Mouse (Mus musculus): ENCODE data around the gene Fnip2. TPM values are rescaled to one million over a fixed set of nuclear protein-coding genes. Genes with fewer than 3 reads are reported as not detected.
A peak's percentile ranks its signal among the peaks of the same experiment; 100 is the strongest.
"Not testable (repeated sequence)": the region's sequence is repeated elsewhere in the genome, so short reads cannot be mapped to it uniquely, and the experiment has no call there.

The Fnip2 gene
- polyA plus RNA-seq, 1 experiment = 10.2 TPM

DNA sequence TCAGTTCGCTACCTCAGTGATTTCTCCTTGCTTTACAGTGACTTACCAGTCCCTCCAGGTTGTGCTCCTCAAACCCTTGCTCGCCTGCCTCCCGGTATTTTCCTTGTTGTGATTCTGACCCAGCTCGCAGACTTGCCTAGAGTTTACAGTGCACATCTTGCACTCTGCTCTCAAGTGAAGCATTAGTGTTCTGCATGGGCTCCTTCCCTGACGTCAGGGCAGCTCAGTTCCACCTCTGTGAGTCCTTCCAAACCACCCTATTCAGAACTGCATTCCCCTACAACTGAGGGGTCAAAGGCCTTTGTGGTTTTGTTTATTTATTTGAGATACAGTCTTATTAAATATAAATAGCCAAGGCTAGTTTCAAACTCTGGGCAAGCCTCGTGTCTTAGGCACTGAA lies 10.6 kb upstream of the Fnip2 start:
- TF ChIP-seq POLR2A (IDR thresholded peaks at IDR 0.05; ENCODE audit: extremely low read depth, insufficient read depth, low read length) = no peak
- H3K4me3 ChIP-seq (ENCODE audit: insufficient read depth, low read length) = no peak overlapping the region
- no peak overlapping the region for H3K27ac ChIP-seq (ENCODE audit: insufficient read depth, low read length)
- no peaks in the 10 kb centered on the region for H3K4me1 ChIP-seq (ENCODE audit: control insufficient read depth, insufficient read depth, low read length)

DNA sequence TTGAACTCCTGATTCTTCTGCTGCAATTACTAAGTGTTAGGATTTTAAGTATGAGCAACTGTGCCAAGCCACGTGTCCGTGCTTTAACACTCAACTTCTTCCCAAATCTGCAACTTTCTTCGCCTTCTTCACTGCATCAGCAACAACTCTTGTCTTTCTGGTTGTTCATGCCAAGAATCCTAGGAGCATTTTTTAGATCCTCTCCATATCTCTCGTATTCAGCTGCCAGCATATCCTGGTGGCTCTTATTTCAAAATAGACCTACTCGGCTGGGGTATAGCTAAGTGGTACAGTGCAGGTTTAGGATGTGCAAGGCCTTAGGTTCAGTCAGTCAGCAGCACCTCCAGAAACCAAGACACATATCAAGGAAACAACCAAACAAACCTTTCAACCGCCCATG lies 10.0 kb upstream of the Fnip2 start:
- H3K4me3 ChIP-seq (ENCODE audit: insufficient read depth, low read length) = no peak overlapping the region
- TF ChIP-seq POLR2A (IDR thresholded peaks at IDR 0.05; ENCODE audit: extremely low read depth, insufficient read depth, low read length) = no peak
- TF ChIP-seq CTCF (IDR thresholded peaks at IDR 0.05; ENCODE audit: extremely low read depth, insufficient read depth, low read length) = no peak
- H3K4me1 ChIP-seq (ENCODE audit: control insufficient read depth, insufficient read depth, low read length) = no peaks in the 10 kb centered on the region
- no peak overlapping the region for H3K27ac ChIP-seq (ENCODE audit: insufficient read depth, low read length)

DNA sequence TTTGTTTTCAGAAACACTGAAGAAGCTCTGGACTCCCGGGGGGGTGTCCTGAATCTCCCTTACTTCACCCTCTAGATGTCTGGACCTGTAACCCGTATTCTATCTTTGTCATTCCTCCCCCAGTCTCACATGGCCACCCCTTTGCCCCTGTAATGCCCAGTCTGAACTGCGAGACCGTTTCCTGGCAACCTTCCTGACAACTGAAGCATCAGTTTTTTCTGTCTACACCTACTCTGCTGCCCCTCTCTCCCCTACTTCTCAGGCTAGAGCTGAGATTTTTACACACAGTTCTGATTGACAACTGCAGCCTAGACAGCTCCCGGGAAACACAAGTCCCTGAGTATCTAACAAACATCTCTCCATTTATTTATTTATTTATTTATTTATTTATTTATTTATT lies 9.3 kb upstream of the Fnip2 start:
- Histone ChIP-seq H3K4me1 (ENCODE audit: control insufficient read depth, insufficient read depth, low read length) (no peaks in the 10 kb centered on the region), H3K4me3 (ENCODE audit: insufficient read depth, low read length) (no peak overlapping the region), H3K27ac (ENCODE audit: insufficient read depth, low read length) (no peak overlapping the region)
- TF ChIP-seq POLR2A (IDR thresholded peaks at IDR 0.05; ENCODE audit: extremely low read depth, insufficient read depth, low read length) (no peak), CTCF (IDR thresholded peaks at IDR 0.05; ENCODE audit: extremely low read depth, insufficient read depth, low read length) (no peak)

DNA sequence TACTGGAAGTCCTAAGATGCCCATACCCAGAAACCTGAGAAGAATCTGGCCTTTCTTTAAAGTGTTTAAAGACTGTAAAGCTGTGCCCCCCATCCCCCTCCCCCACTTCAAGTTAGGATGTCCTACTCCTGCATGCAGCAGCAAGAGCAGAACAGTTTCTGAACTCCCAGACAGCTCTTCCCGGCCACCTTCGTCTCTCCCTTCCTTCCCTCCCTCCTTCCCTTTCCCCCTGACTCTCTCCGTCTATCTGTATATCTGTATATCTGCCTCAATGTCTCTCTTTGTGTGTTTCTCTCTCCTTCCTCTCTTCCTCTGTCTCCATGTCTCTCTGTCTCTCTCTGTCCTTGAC lies 8.8 kb upstream of the Fnip2 start:
- Histone ChIP-seq H3K4me3 (ENCODE audit: insufficient read depth, low read length) (no peak overlapping the region), H3K27ac (ENCODE audit: insufficient read depth, low read length) (no peak overlapping the region), H3K4me1 (ENCODE audit: control insufficient read depth, insufficient read depth, low read length) (no peaks in the 10 kb centered on the region)
- TF ChIP-seq CTCF (IDR thresholded peaks at IDR 0.05; ENCODE audit: extremely low read depth, insufficient read depth, low read length) (no peak), POLR2A (IDR thresholded peaks at IDR 0.05; ENCODE audit: extremely low read depth, insufficient read depth, low read length) (no peak)

DNA sequence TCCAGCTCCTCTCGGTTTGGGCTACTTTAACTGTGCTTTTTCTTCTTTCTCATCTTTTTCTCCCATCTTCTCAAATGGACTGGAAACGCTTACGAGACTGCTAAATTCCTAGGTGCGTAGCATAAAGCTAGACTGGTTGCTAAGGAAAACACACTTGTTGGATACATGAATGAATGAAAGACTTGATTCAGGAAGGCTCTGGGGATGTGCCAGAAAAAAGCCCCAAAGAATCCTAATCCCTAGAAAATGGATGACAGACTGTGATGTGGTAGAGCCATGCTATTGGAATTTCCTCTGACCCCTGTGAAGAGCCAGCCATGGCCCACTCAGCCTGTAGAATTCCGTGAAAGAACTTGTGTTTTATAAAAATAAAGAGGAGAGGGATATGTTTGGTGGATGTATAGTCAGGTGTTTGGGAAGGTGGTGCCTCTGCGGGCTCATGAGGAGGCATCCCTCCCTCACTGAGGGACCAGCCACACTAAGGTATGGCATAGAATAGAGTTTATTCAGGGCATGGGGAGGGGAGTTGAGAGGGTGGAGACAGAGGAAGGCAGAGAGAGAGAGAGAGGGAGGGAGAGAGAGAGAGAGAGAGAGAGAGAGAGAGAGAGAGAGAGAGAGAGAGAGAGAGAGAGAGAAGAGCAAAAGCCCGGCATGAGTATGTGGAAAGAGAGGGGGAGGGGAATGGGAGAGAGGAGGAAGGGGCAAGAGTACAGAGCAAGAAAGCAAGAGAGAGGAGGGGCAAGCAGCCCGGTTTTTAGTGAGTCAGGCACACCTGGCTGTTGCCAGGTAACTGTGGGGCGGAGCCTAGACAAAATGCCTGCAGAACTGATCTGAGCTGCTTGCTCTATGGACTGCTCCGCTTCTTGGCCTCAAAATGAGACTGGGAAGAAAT lies 8.2 kb upstream of the Fnip2 start:
- Histone ChIP-seq H3K4me1 (ENCODE audit: control insufficient read depth, insufficient read depth, low read length) (no peaks in the 10 kb centered on the region), H3K4me3 (ENCODE audit: insufficient read depth, low read length) (no peak overlapping the region), H3K27ac (ENCODE audit: insufficient read depth, low read length) (no peak overlapping the region)
- TF ChIP-seq POLR2A (IDR thresholded peaks at IDR 0.05; ENCODE audit: extremely low read depth, insufficient read depth, low read length) = no peak
- no peak for TF ChIP-seq CTCF (IDR thresholded peaks at IDR 0.05; ENCODE audit: extremely low read depth, insufficient read depth, low read length)

DNA sequence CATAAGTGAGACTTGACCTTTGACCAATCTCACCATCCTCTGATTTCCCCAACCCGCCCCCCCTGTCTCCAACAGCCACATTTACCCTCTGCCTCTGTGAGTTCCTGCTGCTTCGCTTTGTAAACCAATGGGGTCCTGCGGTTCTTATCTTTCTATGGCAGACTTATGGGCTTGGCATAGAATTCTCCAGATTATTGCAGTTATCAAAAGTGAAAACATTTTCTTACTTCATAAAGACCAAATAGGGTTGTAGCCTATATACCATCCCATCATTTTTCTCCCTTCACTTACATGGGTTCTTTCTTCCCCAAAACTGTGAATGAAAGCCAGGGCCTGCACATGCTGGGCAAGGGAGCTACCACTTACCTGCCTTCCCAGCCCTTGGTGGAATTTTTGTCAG lies 6.7 kb upstream of the Fnip2 start:
- no peaks in the 10 kb centered on the region for H3K4me1 ChIP-seq (ENCODE audit: control insufficient read depth, insufficient read depth, low read length)
- H3K4me3 ChIP-seq (ENCODE audit: insufficient read depth, low read length) = no peak overlapping the region
- no peak overlapping the region for H3K27ac ChIP-seq (ENCODE audit: insufficient read depth, low read length)
- no peak for TF ChIP-seq POLR2A (IDR thresholded peaks at IDR 0.05; ENCODE audit: extremely low read depth, insufficient read depth, low read length)
- no peak for TF ChIP-seq CTCF (IDR thresholded peaks at IDR 0.05; ENCODE audit: extremely low read depth, insufficient read depth, low read length)

DNA sequence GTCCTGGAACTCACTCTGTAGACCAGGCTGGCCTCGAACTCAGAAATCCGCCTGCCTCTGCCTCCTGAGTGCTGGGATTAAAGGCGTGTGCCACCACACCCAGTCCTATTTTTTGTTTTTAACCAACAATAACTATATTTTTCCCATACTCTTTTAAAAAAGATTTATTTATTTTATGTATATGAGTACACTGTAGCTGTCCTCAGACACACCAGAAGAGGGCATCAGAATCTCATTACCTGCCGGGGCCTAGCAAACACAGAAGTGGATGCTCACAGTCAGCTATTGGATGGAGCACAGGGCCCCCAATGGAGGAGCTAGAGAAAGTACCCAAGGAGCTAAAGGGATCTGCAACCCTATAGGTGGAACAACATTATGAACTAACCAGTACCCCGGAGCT lies 5.8 kb upstream of the Fnip2 start:
- H3K4me3 ChIP-seq (ENCODE audit: insufficient read depth, low read length); H3K27ac ChIP-seq (ENCODE audit: insufficient read depth, low read length); H3K4me1 ChIP-seq (ENCODE audit: control insufficient read depth, insufficient read depth, low read length): not testable (repeated sequence)

DNA sequence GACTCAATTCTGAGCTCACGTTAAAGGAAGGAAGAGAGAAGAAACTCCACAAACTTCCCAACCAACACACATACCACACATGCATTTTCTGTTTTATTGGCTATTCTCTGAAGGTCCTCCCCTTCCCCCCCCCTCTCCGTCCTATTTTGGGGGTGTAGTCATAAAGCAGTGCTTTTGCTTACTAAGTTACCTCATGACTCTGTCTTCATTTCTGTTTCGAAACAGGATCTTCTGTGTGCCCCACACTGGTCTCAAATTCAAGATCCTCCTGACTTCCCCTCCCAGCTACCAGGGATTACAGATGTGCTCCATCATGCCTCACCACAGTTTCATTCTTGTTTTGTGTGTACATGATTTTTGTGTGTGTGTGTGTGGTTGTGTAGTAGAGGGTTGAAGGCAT lies 4.8 kb upstream of the Fnip2 start:
- no peak overlapping the region for H3K4me3 ChIP-seq (ENCODE audit: insufficient read depth, low read length)
- no peaks in the 10 kb centered on the region for H3K4me1 ChIP-seq (ENCODE audit: control insufficient read depth, insufficient read depth, low read length)
- no peak overlapping the region for H3K27ac ChIP-seq (ENCODE audit: insufficient read depth, low read length)
- no peak for TF ChIP-seq CTCF (IDR thresholded peaks at IDR 0.05; ENCODE audit: extremely low read depth, insufficient read depth, low read length)
- TF ChIP-seq POLR2A (IDR thresholded peaks at IDR 0.05; ENCODE audit: extremely low read depth, insufficient read depth, low read length) = no peak

DNA sequence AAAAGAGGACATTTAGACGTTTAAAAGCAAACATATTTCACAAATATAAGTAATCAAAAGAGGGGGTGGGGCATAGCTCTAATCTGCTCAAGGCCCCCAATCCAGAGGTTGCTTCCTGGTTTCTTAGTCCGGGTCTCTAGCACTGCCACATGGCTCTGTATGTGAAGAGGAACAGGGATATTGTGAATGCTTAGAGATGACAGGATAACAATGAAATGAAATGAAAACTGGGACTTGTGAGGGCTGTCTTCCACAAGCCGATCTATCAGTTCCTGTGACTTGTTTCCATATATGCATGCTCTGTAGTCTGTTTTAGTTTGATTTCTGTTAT lies 1.7 kb upstream of the Fnip2 start:
- TF ChIP-seq POLR2A (IDR thresholded peaks at IDR 0.05; ENCODE audit: extremely low read depth, insufficient read depth, low read length) (no peak), CTCF (IDR thresholded peaks at IDR 0.05; ENCODE audit: extremely low read depth, insufficient read depth, low read length) (no peak)

DNA sequence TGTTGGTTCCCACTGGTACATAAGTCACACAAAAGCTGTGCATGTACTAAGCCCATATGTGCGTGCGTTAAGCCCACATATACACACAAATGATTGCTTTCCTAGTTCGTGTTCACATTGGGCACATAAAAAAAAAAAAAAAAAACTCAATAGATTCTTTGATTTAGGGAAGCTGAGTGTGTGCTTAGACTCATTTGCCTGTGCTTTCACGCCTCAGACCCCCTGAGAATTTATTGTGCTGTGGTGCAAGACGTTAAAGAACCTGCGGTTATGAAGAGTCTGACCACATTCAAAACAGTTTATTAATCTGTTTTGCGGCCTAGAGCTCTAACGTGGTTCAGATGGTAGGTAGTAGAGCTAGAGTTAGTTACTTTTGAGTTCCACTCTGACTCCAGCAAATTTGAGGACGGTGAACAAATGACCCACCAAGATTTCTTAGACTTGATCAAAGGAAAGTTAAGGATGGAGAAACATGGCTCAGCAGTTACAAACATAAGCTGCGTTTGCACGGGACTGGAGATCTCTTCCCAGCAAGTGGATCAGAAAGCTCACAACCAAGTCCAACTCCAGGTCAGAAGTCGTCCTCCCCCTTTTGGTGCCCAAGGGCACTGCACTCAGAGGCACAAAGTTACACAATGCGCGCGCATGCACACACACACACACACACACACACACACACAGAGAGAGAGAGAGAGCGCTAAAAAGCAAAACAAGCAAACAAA lies 1.2 kb upstream of the Fnip2 start:
- Histone ChIP-seq H3K4me1 (ENCODE audit: control insufficient read depth, insufficient read depth, low read length) (peaks cover 4% of the 10 kb centered on the region), H3K4me3 (ENCODE audit: insufficient read depth, low read length) (peak overlapping the region; percentile 69; the same call in 1 of the 2 replicates), H3K27ac (ENCODE audit: insufficient read depth, low read length) (no peak overlapping the region)
- TF ChIP-seq POLR2A (IDR thresholded peaks at IDR 0.05; ENCODE audit: extremely low read depth, insufficient read depth, low read length) (no peak), CTCF (IDR thresholded peaks at IDR 0.05; ENCODE audit: extremely low read depth, insufficient read depth, low read length) (no peak)

More for the DNA sequence above, 1.7 kb upstream of the Fnip2 start:
- Histone ChIP-seq H3K4me1 (ENCODE audit: control insufficient read depth, insufficient read depth, low read length) (peaks cover 4% of the 10 kb centered on the region), H3K27ac (ENCODE audit: insufficient read depth, low read length) (no peak overlapping the region), H3K4me3 (ENCODE audit: insufficient read depth, low read length) (no peak overlapping the region)
